Mouse (Mus musculus): ENCODE measurements at regions not wholly inside any gene's neighbourhood (a gene's known extent, or its start where the extent isn't known, plus 50 kb on each side); places are given as distances from the start of the nearest gene placed in this dataset.

DNA sequence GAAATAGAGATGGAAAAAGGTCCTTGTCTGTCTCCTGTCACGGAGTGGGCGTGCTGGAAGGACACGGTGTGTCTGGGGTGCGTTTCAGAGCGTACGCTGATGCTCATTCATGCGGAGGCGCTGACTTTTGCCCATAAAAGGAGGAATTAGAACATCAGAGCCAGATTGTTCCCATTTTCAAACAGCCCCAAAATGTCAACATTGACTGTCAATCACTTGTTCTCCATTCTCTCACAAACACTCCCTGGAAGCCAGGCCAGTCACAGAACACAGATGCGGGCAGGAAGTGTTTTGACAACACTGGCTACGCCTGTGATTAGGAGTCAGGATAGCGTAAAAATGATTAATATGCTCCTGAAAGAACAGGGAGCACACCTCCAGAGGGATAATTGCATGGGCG is 157.1 kb upstream of the Ankrd55 start:
- Histone ChIP-seq H3K27me3 (ENCODE audit: control insufficient read depth, insufficient read depth, low read length) (no peaks in the 10 kb centered on the region), H3K4me1 (ENCODE audit: control insufficient read depth, insufficient read depth, insufficient read length, low read length) (no peaks in the 10 kb centered on the region), H3K27ac (ENCODE audit: insufficient read depth, low read depth, low read length) (no peak overlapping the region), H3K36me3 (ENCODE audit: control insufficient read depth, insufficient read depth, low read length) (no peaks in the 10 kb centered on the region), H3K4me3 (ENCODE audit: low read depth, low read length) (no peak overlapping the region)
- no peak for TF ChIP-seq CTCF (IDR thresholded peaks at IDR 0.05; ENCODE audit: extremely low read depth, insufficient read length, insufficient replicate concordance, low read depth, low read length)
- TF ChIP-seq POLR2A (IDR thresholded peaks at IDR 0.05; ENCODE audit: low read depth, low read length) = no peak
- WGBS = 75% methylated on average over 12 of the region's 12 CpGs

GRCm38 (mm10) chr13:112133736-112134135 is 154.5 kb upstream of the Ankrd55 start:
- Histone ChIP-seq H3K27ac (ENCODE audit: insufficient read depth, low read depth, low read length) (no peak overlapping the region), H3K4me3 (ENCODE audit: low read depth, low read length) (no peak overlapping the region), H3K36me3 (ENCODE audit: control insufficient read depth, insufficient read depth, low read length) (no peaks in the 10 kb centered on the region), H3K4me1 (ENCODE audit: control insufficient read depth, insufficient read depth, insufficient read length, low read length) (no peaks in the 10 kb centered on the region), H3K27me3 (ENCODE audit: control insufficient read depth, insufficient read depth, low read length) (no peaks in the 10 kb centered on the region)
- 74% methylated on average over 2 of the region's 2 CpGs for WGBS
- no peak for TF ChIP-seq POLR2A (IDR thresholded peaks at IDR 0.05; ENCODE audit: low read depth, low read length)
- TF ChIP-seq CTCF (IDR thresholded peaks at IDR 0.05; ENCODE audit: extremely low read depth, insufficient read length, insufficient replicate concordance, low read depth, low read length) = no peak

GRCm38 (mm10) chr13:112134701-112135100 is 153.6 kb upstream of the Ankrd55 start:
- Histone ChIP-seq H3K4me1 (ENCODE audit: control insufficient read depth, insufficient read depth, insufficient read length, low read length) (no peaks in the 10 kb centered on the region), H3K4me3 (ENCODE audit: low read depth, low read length) (no peak overlapping the region), H3K36me3 (ENCODE audit: control insufficient read depth, insufficient read depth, low read length) (no peaks in the 10 kb centered on the region), H3K27ac (ENCODE audit: insufficient read depth, low read depth, low read length) (no peak overlapping the region), H3K27me3 (ENCODE audit: control insufficient read depth, insufficient read depth, low read length) (no peaks in the 10 kb centered on the region)
- TF ChIP-seq POLR2A (IDR thresholded peaks at IDR 0.05; ENCODE audit: low read depth, low read length) = no peak
- TF ChIP-seq CTCF (IDR thresholded peaks at IDR 0.05; ENCODE audit: extremely low read depth, insufficient read length, insufficient replicate concordance, low read depth, low read length) = no peak
- WGBS = 90% methylated on average over 4 of the region's 4 CpGs

DNA sequence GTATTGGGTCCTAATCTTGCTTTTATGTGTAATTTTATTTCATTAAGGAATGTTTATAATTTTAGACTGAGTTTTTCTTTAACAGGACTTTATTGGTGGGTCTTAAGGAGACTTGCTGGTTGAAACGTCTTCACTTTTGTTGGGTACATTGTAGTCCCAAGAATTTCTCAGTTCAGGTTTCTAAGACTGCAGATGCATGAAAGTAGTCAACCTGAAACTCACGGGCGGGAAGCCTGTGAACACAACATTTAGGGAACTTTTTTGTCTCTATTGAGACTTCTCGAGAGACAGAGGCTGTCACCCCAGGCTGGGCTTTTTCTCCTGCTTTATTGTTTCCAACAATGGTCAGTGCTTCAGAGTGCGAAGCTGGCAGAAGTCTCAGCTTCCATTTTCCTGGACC is 152.5 kb upstream of the Ankrd55 start:
- Histone ChIP-seq H3K27ac (ENCODE audit: insufficient read depth, low read depth, low read length) (no peak overlapping the region), H3K4me1 (ENCODE audit: control insufficient read depth, insufficient read depth, insufficient read length, low read length) (no peaks in the 10 kb centered on the region), H3K36me3 (ENCODE audit: control insufficient read depth, insufficient read depth, low read length) (no peaks in the 10 kb centered on the region), H3K4me3 (ENCODE audit: low read depth, low read length) (no peak overlapping the region), H3K27me3 (ENCODE audit: control insufficient read depth, insufficient read depth, low read length) (no peaks in the 10 kb centered on the region)
- 86% methylated on average over 5 of the region's 5 CpGs for WGBS
- TF ChIP-seq CTCF (IDR thresholded peaks at IDR 0.05; ENCODE audit: extremely low read depth, insufficient read length, insufficient replicate concordance, low read depth, low read length) = no peak
- TF ChIP-seq POLR2A (IDR thresholded peaks at IDR 0.05; ENCODE audit: low read depth, low read length) = no peak

- Histone ChIP-seq H3K4me1 (ENCODE audit: control insufficient read depth, insufficient read depth, insufficient read length, low read length) (no peaks in the 10 kb centered on the region), H3K27me3 (ENCODE audit: control insufficient read depth, insufficient read depth, low read length) (no peaks in the 10 kb centered on the region), H3K27ac (ENCODE audit: insufficient read depth, low read depth, low read length) (no peak overlapping the region), H3K36me3 (ENCODE audit: control insufficient read depth, insufficient read depth, low read length) (no peaks in the 10 kb centered on the region), H3K4me3 (ENCODE audit: low read depth, low read length) (no peak overlapping the region)
- 56% methylated on average over 1 of the region's 1 CpGs for WGBS
- TF ChIP-seq POLR2A (IDR thresholded peaks at IDR 0.05; ENCODE audit: low read depth, low read length) (no peak), CTCF (IDR thresholded peaks at IDR 0.05; ENCODE audit: extremely low read depth, insufficient read length, insufficient replicate concordance, low read depth, low read length) (no peak)
Measured at GRCm38 (mm10) chr13:112136850-112137249, 151.4 kb upstream of the Ankrd55 start.

GRCm38 (mm10) chr13:112140871-112141270 is 147.4 kb upstream of the Ankrd55 start:
- Histone ChIP-seq H3K4me3 (ENCODE audit: low read depth, low read length) (no peak overlapping the region), H3K27me3 (ENCODE audit: control insufficient read depth, insufficient read depth, low read length) (no peaks in the 10 kb centered on the region), H3K4me1 (ENCODE audit: control insufficient read depth, insufficient read depth, insufficient read length, low read length) (no peaks in the 10 kb centered on the region), H3K27ac (ENCODE audit: insufficient read depth, low read depth, low read length) (no peak overlapping the region), H3K36me3 (ENCODE audit: control insufficient read depth, insufficient read depth, low read length) (no peaks in the 10 kb centered on the region)
- TF ChIP-seq CTCF (IDR thresholded peaks at IDR 0.05; ENCODE audit: extremely low read depth, insufficient read length, insufficient replicate concordance, low read depth, low read length) (no peak), POLR2A (IDR thresholded peaks at IDR 0.05; ENCODE audit: low read depth, low read length) (no peak)
- 29% methylated on average over 5 of the region's 5 CpGs for WGBS

- H3K27ac ChIP-seq (ENCODE audit: insufficient read depth, low read depth, low read length) = no peak overlapping the region
- H3K4me3 ChIP-seq (ENCODE audit: low read depth, low read length) = no peak overlapping the region
- 75% methylated on average over 7 of the region's 7 CpGs for WGBS
- H3K27me3 ChIP-seq (ENCODE audit: control insufficient read depth, insufficient read depth, low read length) = no peaks in the 10 kb centered on the region
- H3K4me1 ChIP-seq (ENCODE audit: control insufficient read depth, insufficient read depth, insufficient read length, low read length) = no peaks in the 10 kb centered on the region
- no peak for TF ChIP-seq POLR2A (IDR thresholded peaks at IDR 0.05; ENCODE audit: low read depth, low read length)
- no peak for TF ChIP-seq CTCF (IDR thresholded peaks at IDR 0.05; ENCODE audit: extremely low read depth, insufficient read length, insufficient replicate concordance, low read depth, low read length)
- no peaks in the 10 kb centered on the region for H3K36me3 ChIP-seq (ENCODE audit: control insufficient read depth, insufficient read depth, low read length)
Measured at GRCm38 (mm10) chr13:112144393-112145348, 143.6 kb upstream of the Ankrd55 start.

Data from small intestine, adult 2 months (tissue).